Mouse (Mus musculus): Measurements from ENCODE around the gene Mthfd1l. TPM values are rescaled to one million over a fixed set of nuclear protein-coding genes. Genes with fewer than 3 reads are reported as not detected.
"Not testable (repeated sequence)": the region's sequence is repeated elsewhere in the genome, so short reads cannot be mapped to it uniquely, and the experiment has no call there.

The Mthfd1l gene
- polyA plus RNA-seq, 1 experiment from 2014 or later = 13.7 TPM

GRCm38 (mm10) chr10:4123280-4123945, 150.5 kb downstream of the Mthfd1l start:
- H3K9me3 ChIP-seq; H3K36me3 ChIP-seq; H3K27me3 ChIP-seq; H3K4me2 ChIP-seq; H3K4me1 ChIP-seq (replicated peaks); ATAC-seq (ENCODE audit: insufficient number of reproducible peaks, insufficient read depth, low FRiP score, low TSS enrichment, low read depth); H3K9ac ChIP-seq (replicated peaks); H3K27ac ChIP-seq; H3K4me3 ChIP-seq (replicated peaks): not testable (repeated sequence)
- WGBS = 87% methylated on average over 7 of the region's 7 CpGs

GRCm38 (mm10) chr10:4124148-4124547, 151.2 kb downstream of the Mthfd1l start:
- WGBS = 69% methylated on average over 1 of the region's 1 CpGs
- Histone ChIP-seq H3K4me2 (no peak overlapping the region), H3K27me3 (no peaks in the 10 kb centered on the region), H3K9me3 (no peaks in the 10 kb centered on the region), H3K27ac (no peak overlapping the region), H3K4me1 (replicated peaks) (peaks cover 8% of the 10 kb centered on the region; the same call in 1 of the 2 replicates), H3K4me3 (replicated peaks) (no peak overlapping the region), H3K36me3 (no peaks in the 10 kb centered on the region), H3K9ac (replicated peaks) (no peak overlapping the region)
- ATAC-seq (ENCODE audit: insufficient number of reproducible peaks, insufficient read depth, low FRiP score, low TSS enrichment, low read depth) = no peak

GRCm38 (mm10) chr10:4125232-4125631, 152.3 kb downstream of the Mthfd1l start:
- WGBS = 89% methylated on average over 7 of the region's 7 CpGs
- no peak for ATAC-seq (ENCODE audit: insufficient number of reproducible peaks, insufficient read depth, low FRiP score, low TSS enrichment, low read depth)
- Histone ChIP-seq H3K4me3 (replicated peaks) (no peak overlapping the region), H3K9me3 (no peaks in the 10 kb centered on the region), H3K36me3 (no peaks in the 10 kb centered on the region), H3K4me1 (replicated peaks) (peaks cover 8% of the 10 kb centered on the region; the same call in 1 of the 2 replicates), H3K9ac (replicated peaks) (no peak overlapping the region), H3K27me3 (no peaks in the 10 kb centered on the region), H3K4me2 (no peak overlapping the region), H3K27ac (no peak overlapping the region)

- no peak overlapping the region for H3K27ac ChIP-seq
- 62% methylated on average over 8 of the region's 8 CpGs for WGBS
- H3K9me3 ChIP-seq = no peaks in the 10 kb centered on the region
- H3K4me3 ChIP-seq (replicated peaks) = no peak overlapping the region
- no peak overlapping the region for H3K9ac ChIP-seq (replicated peaks)
- H3K27me3 ChIP-seq = no peaks in the 10 kb centered on the region
- H3K4me1 ChIP-seq (replicated peaks) = peaks cover 8% of the 10 kb centered on the region; the same call in 1 of the 2 replicates
- ATAC-seq (ENCODE audit: insufficient number of reproducible peaks, insufficient read depth, low FRiP score, low TSS enrichment, low read depth) = no peak
- H3K36me3 ChIP-seq = no peaks in the 10 kb centered on the region
- no peak overlapping the region for H3K4me2 ChIP-seq
These were observed 153.6 kb downstream of the Mthfd1l start for GRCm38 (mm10) chr10:4126335-4127012.

- Histone ChIP-seq H3K4me1 (replicated peaks) (peaks cover 8% of the 10 kb centered on the region; the same call in 1 of the 2 replicates), H3K27me3 (no peaks in the 10 kb centered on the region), H3K4me2 (no peak overlapping the region), H3K9me3 (no peaks in the 10 kb centered on the region), H3K36me3 (no peaks in the 10 kb centered on the region), H3K9ac (replicated peaks) (no peak overlapping the region), H3K27ac (no peak overlapping the region), H3K4me3 (replicated peaks) (no peak overlapping the region)
- 79% methylated on average over 10 of the region's 10 CpGs for WGBS
- ATAC-seq (ENCODE audit: insufficient number of reproducible peaks, insufficient read depth, low FRiP score, low TSS enrichment, low read depth) = no peak
These were observed 155.5 kb downstream of the Mthfd1l start for GRCm38 (mm10) chr10:4128411-4128810.

GRCm38 (mm10) chr10:4128915-4129314, 156.0 kb downstream of the Mthfd1l start:
- Histone ChIP-seq H3K27me3 (no peaks in the 10 kb centered on the region), H3K4me1 (replicated peaks) (peaks cover 8% of the 10 kb centered on the region; the same call in 1 of the 2 replicates), H3K4me2 (no peak overlapping the region), H3K9me3 (no peaks in the 10 kb centered on the region), H3K36me3 (no peaks in the 10 kb centered on the region), H3K27ac (no peak overlapping the region), H3K9ac (replicated peaks) (no peak overlapping the region), H3K4me3 (replicated peaks) (no peak overlapping the region)
- ATAC-seq (ENCODE audit: insufficient number of reproducible peaks, insufficient read depth, low FRiP score, low TSS enrichment, low read depth) = no peak
- WGBS = 61% methylated on average over 4 of the region's 4 CpGs

- no peak for ATAC-seq (ENCODE audit: insufficient number of reproducible peaks, insufficient read depth, low FRiP score, low TSS enrichment, low read depth)
- H3K27ac ChIP-seq = no peak overlapping the region
- no peaks in the 10 kb centered on the region for H3K36me3 ChIP-seq
- H3K4me3 ChIP-seq (replicated peaks) = no peak overlapping the region
- WGBS = 89% methylated on average over 8 of the region's 8 CpGs
- H3K9me3 ChIP-seq = no peaks in the 10 kb centered on the region
- H3K9ac ChIP-seq (replicated peaks) = no peak overlapping the region
- no peaks in the 10 kb centered on the region for H3K27me3 ChIP-seq
- no peak overlapping the region for H3K4me2 ChIP-seq
- peaks cover 5% of the 10 kb centered on the region; the same call in 1 of the 2 replicates for H3K4me1 ChIP-seq (replicated peaks)
These were observed 156.5 kb downstream of the Mthfd1l start for GRCm38 (mm10) chr10:4129461-4129860.

GRCm38 (mm10) chr10:4130034-4130607, 157.2 kb downstream of the Mthfd1l start:
- Histone ChIP-seq H3K9ac (replicated peaks) (no peak overlapping the region), H3K4me3 (replicated peaks) (no peak overlapping the region), H3K4me1 (replicated peaks) (no peaks in the 10 kb centered on the region), H3K9me3 (no peaks in the 10 kb centered on the region), H3K36me3 (no peaks in the 10 kb centered on the region), H3K27ac (no peak overlapping the region), H3K27me3 (no peaks in the 10 kb centered on the region), H3K4me2 (no peak overlapping the region)
- WGBS = 89% methylated on average over 11 of the region's 11 CpGs
- ATAC-seq (ENCODE audit: insufficient number of reproducible peaks, insufficient read depth, low FRiP score, low TSS enrichment, low read depth) = no peak

GRCm38 (mm10) chr10:4132735-4133134, 159.8 kb downstream of the Mthfd1l start:
- H3K27ac ChIP-seq = no peak overlapping the region
- no peak for ATAC-seq (ENCODE audit: insufficient number of reproducible peaks, insufficient read depth, low FRiP score, low TSS enrichment, low read depth)
- no peaks in the 10 kb centered on the region for H3K27me3 ChIP-seq
- WGBS = 75% methylated on average over 7 of the region's 7 CpGs
- no peaks in the 10 kb centered on the region for H3K9me3 ChIP-seq
- no peak overlapping the region for H3K9ac ChIP-seq (replicated peaks)
- no peak overlapping the region for H3K4me3 ChIP-seq (replicated peaks)
- no peaks in the 10 kb centered on the region for H3K36me3 ChIP-seq
- H3K4me2 ChIP-seq = no peak overlapping the region
- no peaks in the 10 kb centered on the region for H3K4me1 ChIP-seq (replicated peaks)

GRCm38 (mm10) chr10:4135100-4135764, 162.3 kb downstream of the Mthfd1l start:
- 94% methylated on average over 5 of the region's 5 CpGs for WGBS
- no peak overlapping the region for H3K9ac ChIP-seq (replicated peaks)
- no peak overlapping the region for H3K4me3 ChIP-seq (replicated peaks)
- no peak for ATAC-seq (ENCODE audit: insufficient number of reproducible peaks, insufficient read depth, low FRiP score, low TSS enrichment, low read depth)
- no peaks in the 10 kb centered on the region for H3K27me3 ChIP-seq
- H3K4me1 ChIP-seq (replicated peaks) = no peaks in the 10 kb centered on the region
- H3K4me2 ChIP-seq = no peak overlapping the region
- no peak overlapping the region for H3K27ac ChIP-seq
- no peaks in the 10 kb centered on the region for H3K9me3 ChIP-seq
- no peaks in the 10 kb centered on the region for H3K36me3 ChIP-seq

GRCm38 (mm10) chr10:4139531-4139930, 166.6 kb downstream of the Mthfd1l start:
- H3K9ac ChIP-seq (replicated peaks) = no peak overlapping the region
- no peaks in the 10 kb centered on the region for H3K4me1 ChIP-seq (replicated peaks)
- no peak overlapping the region for H3K27ac ChIP-seq
- 81% methylated on average over 3 of the region's 3 CpGs for WGBS
- H3K9me3 ChIP-seq = no peaks in the 10 kb centered on the region
- ATAC-seq (ENCODE audit: insufficient number of reproducible peaks, insufficient read depth, low FRiP score, low TSS enrichment, low read depth) = no peak
- no peak overlapping the region for H3K4me3 ChIP-seq (replicated peaks)
- no peak overlapping the region for H3K4me2 ChIP-seq
- H3K36me3 ChIP-seq = no peaks in the 10 kb centered on the region
- no peaks in the 10 kb centered on the region for H3K27me3 ChIP-seq

Measured in limb, embryonic 12.5 days (tissue).